Mouse (Mus musculus): ENCODE data around the gene Dzank1. TPM values are rescaled to one million over a fixed set of nuclear protein-coding genes. Genes with fewer than 3 reads are reported as not detected.

Dzank1 gene
- polyA plus RNA-seq, 2 experiments, result 0.02 to 0.17 TPM

DNA sequence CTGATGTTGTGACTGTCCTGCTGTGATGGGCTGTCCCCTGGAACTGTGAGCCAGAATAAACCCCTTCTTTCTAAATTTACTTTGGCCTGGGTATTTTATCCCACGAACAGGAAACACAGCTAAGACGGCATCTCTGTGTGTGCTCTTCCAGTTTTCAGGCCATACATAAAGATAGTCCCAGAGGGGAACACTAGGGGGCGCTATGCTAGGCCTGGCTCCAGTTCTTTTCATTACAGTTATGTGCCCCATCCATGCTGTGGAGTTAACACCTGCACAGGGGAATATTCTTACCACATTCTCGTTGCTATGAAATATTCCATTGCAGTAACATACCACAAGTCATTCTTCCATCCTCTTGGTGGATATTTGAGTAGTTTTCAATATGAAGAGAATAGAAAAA, 88.8 kb downstream of the Dzank1 start:
- Histone ChIP-seq H3K4me3 (ENCODE audit: insufficient read depth in 1 of 2, low read depth in 2 of 2, low read length in 2 of 2) (no peak overlapping the region), H3K4me1 (replicated peaks; ENCODE audit: control insufficient read depth in 2 of 2, insufficient read depth in 2 of 2, low read length in 1 of 2) (no peaks in the 10 kb centered on the region), H3K27ac (no peak overlapping the region), H3K9ac (replicated peaks) (no peak overlapping the region), H3K36me3 (replicated peaks; ENCODE audit: control insufficient read depth, insufficient read depth, low read depth) (no peaks in the 10 kb centered on the region), H3K4me2 (ENCODE audit: low read depth) (no peak overlapping the region), H3K27me3 (ENCODE audit: control insufficient read depth, insufficient read depth, low read length) (no peaks in the 10 kb centered on the region), H3K9me3 (ENCODE audit: control insufficient read depth, low read length) (no peaks in the 10 kb centered on the region)
- ATAC-seq (ENCODE audit: insufficient read depth), result no peak
- no peak for TF ChIP-seq EP300 (IDR thresholded peaks at IDR 0.05; ENCODE audit: low read depth)
- peak; percentile 73 for TF ChIP-seq CTCF (IDR thresholded peaks at IDR 0.05; ENCODE audit: low read depth)
- DNase-seq (ENCODE audit: low read depth in 3 of 3, low spot score in 3 of 3), result no peak
- WGBS (ENCODE audit: insufficient replicate concordance), result 30% methylated on average over 4 of the region's 4 CpGs

DNA sequence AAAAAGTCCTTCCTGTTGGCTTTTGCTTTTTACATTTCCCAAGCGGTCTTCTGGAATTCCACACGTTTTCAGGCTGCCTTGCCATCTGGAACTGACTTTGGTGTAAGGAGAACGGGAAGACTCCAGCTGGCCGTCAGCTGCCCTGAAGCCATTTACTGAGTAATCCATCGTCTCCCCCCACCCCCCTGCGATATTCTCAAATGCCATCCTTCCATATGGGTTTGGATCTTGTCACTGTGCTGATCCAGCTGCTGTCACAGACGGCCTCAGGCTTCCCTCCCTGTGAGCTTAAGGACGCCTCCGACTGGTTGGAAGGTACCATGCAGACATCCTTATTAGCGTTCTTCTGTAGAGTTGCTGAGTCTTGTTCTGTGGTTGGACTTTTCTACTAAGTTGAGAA, 91.5 kb downstream of the Dzank1 start:
- H3K9me3 ChIP-seq (ENCODE audit: control insufficient read depth, low read length), result no peaks in the 10 kb centered on the region
- no peak overlapping the region for H3K9ac ChIP-seq (replicated peaks)
- 75% methylated on average over 10 of the region's 10 CpGs for WGBS (ENCODE audit: insufficient replicate concordance)
- H3K4me3 ChIP-seq (ENCODE audit: insufficient read depth in 1 of 2, low read depth in 2 of 2, low read length in 2 of 2), result no peak overlapping the region
- TF ChIP-seq CTCF (IDR thresholded peaks at IDR 0.05; ENCODE audit: low read depth), result no peak
- TF ChIP-seq EP300 (IDR thresholded peaks at IDR 0.05; ENCODE audit: low read depth), result no peak
- H3K27ac ChIP-seq, result no peak overlapping the region
- DNase-seq (ENCODE audit: low read depth in 3 of 3, low spot score in 3 of 3) (no peak), ATAC-seq (ENCODE audit: insufficient read depth) (no peak)
- no peaks in the 10 kb centered on the region for H3K36me3 ChIP-seq (replicated peaks; ENCODE audit: control insufficient read depth, insufficient read depth, low read depth)
- no peaks in the 10 kb centered on the region for H3K27me3 ChIP-seq (ENCODE audit: control insufficient read depth, insufficient read depth, low read length)
- H3K4me2 ChIP-seq (ENCODE audit: low read depth), result no peak overlapping the region
- no peaks in the 10 kb centered on the region for H3K4me1 ChIP-seq (replicated peaks; ENCODE audit: control insufficient read depth in 2 of 2, insufficient read depth in 2 of 2, low read length in 1 of 2)

DNA sequence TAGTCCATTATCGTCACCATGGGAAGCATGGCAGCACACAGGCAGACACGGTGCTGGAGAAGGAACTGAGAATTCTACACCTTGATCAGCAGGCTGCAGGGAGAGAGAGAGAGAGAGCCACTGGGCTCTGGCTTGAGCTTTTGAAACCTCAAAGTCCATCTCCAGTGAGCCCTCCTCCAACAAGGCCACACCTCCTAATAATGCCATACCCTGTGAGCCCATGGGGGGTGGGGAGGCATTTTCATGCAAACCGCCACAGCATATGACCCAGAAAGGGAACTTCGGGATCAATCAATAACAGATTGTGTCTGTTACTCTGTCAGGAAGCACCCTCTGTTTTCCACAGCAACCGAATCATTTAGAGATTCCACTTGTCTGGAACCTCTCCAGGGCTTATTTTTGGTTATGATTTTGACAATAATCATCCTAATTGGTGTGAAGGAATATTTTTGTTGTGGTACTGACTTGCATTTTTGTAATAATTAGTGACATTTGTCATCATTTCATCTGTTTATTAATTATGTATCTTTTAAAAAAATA, 95.9 kb downstream of the Dzank1 start:
- Histone ChIP-seq H3K27ac (no peak overlapping the region), H3K4me2 (ENCODE audit: low read depth) (no peak overlapping the region), H3K36me3 (replicated peaks; ENCODE audit: control insufficient read depth, insufficient read depth, low read depth) (no peaks in the 10 kb centered on the region), H3K9me3 (ENCODE audit: control insufficient read depth, low read length) (no peaks in the 10 kb centered on the region), H3K9ac (replicated peaks) (no peak overlapping the region), H3K4me3 (ENCODE audit: insufficient read depth in 1 of 2, low read depth in 2 of 2, low read length in 2 of 2) (no peak overlapping the region), H3K27me3 (ENCODE audit: control insufficient read depth, insufficient read depth, low read length) (no peaks in the 10 kb centered on the region), H3K4me1 (replicated peaks; ENCODE audit: control insufficient read depth in 2 of 2, insufficient read depth in 2 of 2, low read length in 1 of 2) (no peaks in the 10 kb centered on the region)
- TF ChIP-seq EP300 (IDR thresholded peaks at IDR 0.05; ENCODE audit: low read depth) (no peak), CTCF (IDR thresholded peaks at IDR 0.05; ENCODE audit: low read depth) (no peak)
- no peak for ATAC-seq (ENCODE audit: insufficient read depth)
- whole genome bisulfite sequencing (ENCODE audit: insufficient replicate concordance), result 51% methylated on average over 5 of the region's 5 CpGs
- no peak for DNase-seq (ENCODE audit: low read depth in 3 of 3, low spot score in 3 of 3)

GRCm38 (mm10) chr2:144429171-144429570, 98.0 kb downstream of the Dzank1 start:
- Histone ChIP-seq H3K27ac (no peak overlapping the region), H3K4me3 (ENCODE audit: insufficient read depth in 1 of 2, low read depth in 2 of 2, low read length in 2 of 2) (no peak overlapping the region), H3K9ac (replicated peaks) (no peak overlapping the region), H3K4me1 (replicated peaks; ENCODE audit: control insufficient read depth in 2 of 2, insufficient read depth in 2 of 2, low read length in 1 of 2) (no peaks in the 10 kb centered on the region), H3K27me3 (ENCODE audit: control insufficient read depth, insufficient read depth, low read length) (no peaks in the 10 kb centered on the region), H3K36me3 (replicated peaks; ENCODE audit: control insufficient read depth, insufficient read depth, low read depth) (no peaks in the 10 kb centered on the region), H3K9me3 (ENCODE audit: control insufficient read depth, low read length) (no peaks in the 10 kb centered on the region), H3K4me2 (ENCODE audit: low read depth) (no peak overlapping the region)
- DNase-seq (ENCODE audit: low read depth in 3 of 3, low spot score in 3 of 3), result no peak
- TF ChIP-seq EP300 (IDR thresholded peaks at IDR 0.05; ENCODE audit: low read depth), result no peak
- no peak for TF ChIP-seq CTCF (IDR thresholded peaks at IDR 0.05; ENCODE audit: low read depth)
- no peak for ATAC-seq (ENCODE audit: insufficient read depth)
- WGBS (ENCODE audit: insufficient replicate concordance), result 74% methylated on average over 7 of the region's 7 CpGs

GRCm38 (mm10) chr2:144428659-144429058, 98.6 kb downstream of the Dzank1 start:
- H3K4me2 ChIP-seq (ENCODE audit: low read depth), result no peak overlapping the region
- H3K9me3 ChIP-seq (ENCODE audit: control insufficient read depth, low read length), result no peaks in the 10 kb centered on the region
- no peaks in the 10 kb centered on the region for H3K36me3 ChIP-seq (replicated peaks; ENCODE audit: control insufficient read depth, insufficient read depth, low read depth)
- H3K27ac ChIP-seq, result no peak overlapping the region
- no peak for TF ChIP-seq CTCF (IDR thresholded peaks at IDR 0.05; ENCODE audit: low read depth)
- TF ChIP-seq EP300 (IDR thresholded peaks at IDR 0.05; ENCODE audit: low read depth), result no peak
- WGBS (ENCODE audit: insufficient replicate concordance), result 53% methylated on average over 8 of the region's 8 CpGs
- DNase-seq (ENCODE audit: low read depth in 3 of 3, low spot score in 3 of 3) (no peak), ATAC-seq (ENCODE audit: insufficient read depth) (no peak)
- no peak overlapping the region for H3K9ac ChIP-seq (replicated peaks)
- H3K27me3 ChIP-seq (ENCODE audit: control insufficient read depth, insufficient read depth, low read length), result no peaks in the 10 kb centered on the region
- H3K4me1 ChIP-seq (replicated peaks; ENCODE audit: control insufficient read depth in 2 of 2, insufficient read depth in 2 of 2, low read length in 1 of 2), result no peaks in the 10 kb centered on the region
- no peak overlapping the region for H3K4me3 ChIP-seq (ENCODE audit: insufficient read depth in 1 of 2, low read depth in 2 of 2, low read length in 2 of 2)
